Mouse (Mus musculus): Measurements from ENCODE around the gene Ankrd33b.

DNA sequence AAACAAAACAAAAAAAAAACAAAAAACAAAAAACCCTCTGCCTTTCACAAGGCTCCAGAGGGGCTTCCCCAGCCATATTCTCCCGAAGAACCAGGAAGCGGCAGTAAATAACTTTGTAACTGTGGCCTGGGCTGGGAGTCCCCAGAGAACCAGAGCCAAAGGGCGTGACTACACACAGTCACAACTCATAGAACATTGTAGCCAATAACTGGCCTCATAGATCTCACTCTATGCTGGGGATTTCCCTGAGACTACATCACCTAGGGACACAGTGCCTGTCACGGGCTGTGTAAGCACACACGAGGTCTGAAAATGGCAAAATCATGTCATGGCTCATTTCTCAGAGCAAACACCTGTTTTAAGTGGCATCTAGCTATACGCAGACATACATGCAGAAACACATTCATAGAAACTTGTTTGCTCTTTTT is 87.9 kb downstream of the Ankrd33b start:
- TF ChIP-seq CTCF (IDR thresholded peaks at IDR 0.05; ENCODE audit: low read depth, low read length) (no peak), POLR2AphosphoS5 (IDR thresholded peaks at IDR 0.05; ENCODE audit: insufficient replicate concordance, low read depth, low read length) (no peak)
